Mouse (Mus musculus) forebrain, embryonic 11.5 days (tissue): Measurements from ENCODE around the gene Spc24. TPM values are rescaled to one million over a fixed set of nuclear protein-coding genes. Genes with fewer than 3 reads are reported as not detected.
"Not testable (repeated sequence)": the region's sequence is repeated elsewhere in the genome, so short reads cannot be mapped to it uniquely, and the experiment has no call there.

ENCODE experiments used
- ATAC-seq: fragments of 200-750 bp; cut with Nextera tagmentation; replicated peaks from 2 replicates; pipeline ENCODE4 v1.8.0; 2017; ENCODE audit warnings: moderate TSS enrichment; ENCODE audit not compliant: low FRiP score
- DNase-seq: peaks from one replicate; pipeline ENCODE4 v3.0.0-alpha.2; 2017; ENCODE audit warnings: low spot score
- H3K27ac ChIP-seq: fragments of 300-500 bp; sonication (generic); 2 replicates; pipeline ENCODE4 v1.5.1; 2014; ENCODE audit warnings: low read depth, low read length
- H3K27me3 ChIP-seq: fragments of 300-500 bp; sonication (generic); 2 replicates; pipeline ENCODE4 v1.6.1; 2014; ENCODE audit warnings: mild to moderate bottlenecking, low read length, mixed read lengths; ENCODE audit not compliant: control insufficient read depth, insufficient read depth
- H3K36me3 ChIP-seq: fragments of 300-500 bp; sonication (generic); 2 replicates; pipeline ENCODE4 v1.6.1; 2014; ENCODE audit warnings: mild to moderate bottlenecking, low read length, moderate library complexity, mixed read lengths; ENCODE audit not compliant: control insufficient read depth, insufficient read depth
- H3K4me1 ChIP-seq: fragments of 300-500 bp; sonication (generic); replicated peaks from 2 replicates; pipeline ENCODE4 v1.6.1; 2014; ENCODE audit warnings: low read length, mixed read lengths; ENCODE audit not compliant: control insufficient read depth, insufficient read depth
- H3K4me2 ChIP-seq: fragments of 300-500 bp; sonication (generic); 2 replicates; pipeline ENCODE4 v1.6.1; 2014; ENCODE audit warnings: low read depth, mild to moderate bottlenecking, low read length, moderate library complexity, mixed read lengths; ENCODE audit not compliant: severe bottlenecking
- H3K4me3 ChIP-seq: fragments of 300-500 bp; sonication (generic); 2 replicates; pipeline ENCODE4 v1.5.1; 2014; ENCODE audit warnings: low read depth, low read length
- H3K9ac ChIP-seq: fragments of 300-500 bp; sonication (generic); 2 replicates; pipeline ENCODE4 v1.6.1; 2014; ENCODE audit warnings: low read length
- H3K9me3 ChIP-seq: fragments of 300-500 bp; sonication (generic); 2 replicates; pipeline ENCODE4 v1.6.1; 2016; ENCODE audit warnings: low read length, mixed read lengths; ENCODE audit not compliant: control insufficient read depth
- WGBS: fragments of 180-500 bp; shearing (Covaris S2); extraction: QIAGEN DNeasy Blood & Tissue Kit; methylation state at CpG from one replicate; pipeline ENCODE4 v1.1.7; 2014; 5-methylcytosine and 5-hydroxymethylcytosine counted together
- polyA plus RNA-seq: library from polyadenylated mRNA; unstranded; fragments of >200 nt; fragmentation: Nextera tagmentation; extraction: Ambion mirVana; gene quantifications from 2 replicates; pipeline ENCODE4 v1.2.1, GENCODE M21; 2014

Gene Spc24
- polyA plus RNA-seq, 1 experiment from 2014 or later: 138 TPM

GRCm38 (mm10) chr9:21777726-21778125 lies 17.6 kb upstream of the Spc24 start:
- H3K36me3 ChIP-seq: no peaks in the 10 kb centered on the region; the same call in 1 of the 2 replicates
- H3K9me3 ChIP-seq: no peaks in the 10 kb centered on the region
- ATAC-seq (no peak), DNase-seq (no peak)
- no peak overlapping the region for H3K9ac ChIP-seq
- 92% methylated on average over 3 of the region's 3 CpGs for WGBS
- H3K4me3 ChIP-seq: no peak overlapping the region
- no peaks in the 10 kb centered on the region for H3K27me3 ChIP-seq
- no peak overlapping the region for H3K4me2 ChIP-seq
- H3K27ac ChIP-seq: no peak overlapping the region
- H3K4me1 ChIP-seq: no peaks in the 10 kb centered on the region

- Histone ChIP-seq H3K27me3 (no peaks in the 10 kb centered on the region), H3K36me3 (no peaks in the 10 kb centered on the region; the same call in 1 of the 2 replicates), H3K9ac (no peak overlapping the region), H3K4me3 (no peak overlapping the region), H3K27ac (no peak overlapping the region), H3K4me2 (no peak overlapping the region), H3K4me1 (no peaks in the 10 kb centered on the region), H3K9me3 (no peaks in the 10 kb centered on the region)
- ATAC-seq: no peak
- 91% methylated on average over 16 of the region's 16 CpGs for WGBS
- DNase-seq: no peak
These were observed 14.2 kb upstream of the Spc24 start for GRCm38 (mm10) chr9:21774353-21774752.

GRCm38 (mm10) chr9:21773396-21773795 lies 13.3 kb upstream of the Spc24 start:
- H3K27ac ChIP-seq, DNase-seq, H3K4me3 ChIP-seq, H3K4me1 ChIP-seq, H3K27me3 ChIP-seq, H3K4me2 ChIP-seq, ATAC-seq, H3K36me3 ChIP-seq, H3K9me3 ChIP-seq, H3K9ac ChIP-seq: not testable (repeated sequence)
- WGBS: 83% methylated on average over 5 of the region's 5 CpGs

GRCm38 (mm10) chr9:21769558-21770183 lies 9.6 kb upstream of the Spc24 start:
- ATAC-seq (no peak), DNase-seq (no peak)
- Histone ChIP-seq H3K4me1 (no peaks in the 10 kb centered on the region), H3K9ac (no peak overlapping the region), H3K4me3 (no peak overlapping the region), H3K4me2 (no peak overlapping the region), H3K27ac (no peak overlapping the region), H3K9me3 (no peaks in the 10 kb centered on the region), H3K27me3 (no peaks in the 10 kb centered on the region), H3K36me3 (no peaks in the 10 kb centered on the region; the same call in 1 of the 2 replicates)
- 83% methylated on average over 26 of the region's 26 CpGs for WGBS

GRCm38 (mm10) chr9:21768511-21769411 lies 8.7 kb upstream of the Spc24 start:
- WGBS: 76% methylated on average over 13 of the region's 13 CpGs
- H3K9me3 ChIP-seq: no peaks in the 10 kb centered on the region
- H3K27ac ChIP-seq: 0 out of 2 replicates have a peak overlapping the region, but pooled peaks have one; percentile 0
- H3K27me3 ChIP-seq: no peaks in the 10 kb centered on the region
- ATAC-seq (no peak), DNase-seq (no peak)
- H3K4me2 ChIP-seq: no peak overlapping the region
- H3K9ac ChIP-seq: no peak overlapping the region
- no peaks in the 10 kb centered on the region for H3K36me3 ChIP-seq
- no peak overlapping the region for H3K4me3 ChIP-seq
- H3K4me1 ChIP-seq: no peaks in the 10 kb centered on the region

GRCm38 (mm10) chr9:21767896-21768295 lies 7.8 kb upstream of the Spc24 start:
- no peak overlapping the region for H3K4me3 ChIP-seq
- H3K36me3 ChIP-seq: no peaks in the 10 kb centered on the region
- no peaks in the 10 kb centered on the region for H3K9me3 ChIP-seq
- ATAC-seq (no peak), DNase-seq (no peak)
- no peak overlapping the region for H3K27ac ChIP-seq
- H3K4me1 ChIP-seq: no peaks in the 10 kb centered on the region
- H3K9ac ChIP-seq: no peak overlapping the region
- H3K27me3 ChIP-seq: no peaks in the 10 kb centered on the region
- 83% methylated on average over 11 of the region's 11 CpGs for WGBS
- no peak overlapping the region for H3K4me2 ChIP-seq

- Histone ChIP-seq H3K4me2 (no peak overlapping the region), H3K27me3 (no peaks in the 10 kb centered on the region), H3K9me3 (no peaks in the 10 kb centered on the region), H3K27ac (no peak overlapping the region), H3K36me3 (no peaks in the 10 kb centered on the region), H3K4me3 (no peak overlapping the region), H3K9ac (no peak overlapping the region), H3K4me1 (no peaks in the 10 kb centered on the region; the same call in 1 of the 2 replicates)
- ATAC-seq (no peak), DNase-seq (no peak)
- WGBS: 94% methylated on average over 6 of the region's 6 CpGs
These were observed 4.2 kb upstream of the Spc24 start for GRCm38 (mm10) chr9:21764084-21764999.

- Histone ChIP-seq H3K4me3 (no peak overlapping the region), H3K9me3 (no peaks in the 10 kb centered on the region), H3K9ac (no peak overlapping the region), H3K4me2 (no peak overlapping the region), H3K27ac (no peak overlapping the region), H3K4me1 (peaks cover 5% of the 10 kb centered on the region; the same call in 1 of the 2 replicates), H3K27me3 (no peaks in the 10 kb centered on the region), H3K36me3 (no peaks in the 10 kb centered on the region)
- ATAC-seq (no peak), DNase-seq (no peak)
These were observed 2.0 kb upstream of the Spc24 start for GRCm38 (mm10) chr9:21762135-21762534.
